Mouse (Mus musculus) gastrocnemius, postnatal 25 days (tissue): ENCODE measurements around the gene Slc5a5. TPM values are rescaled to one million over a fixed set of nuclear protein-coding genes. Genes with fewer than 3 reads are reported as not detected.
"Not testable (repeated sequence)": the region's sequence is repeated elsewhere in the genome, so short reads cannot be mapped to it uniquely, and the experiment has no call there.

Source experiments
- DNase-seq: peaks from one replicate; pipeline ENCODE4 v3.0.0; 2022
- total RNA-seq, 2 experiments: library from RNA; stranded (reverse); gene quantifications; 1 replicate in 1 of 2; 2 replicates in 1 of 2; pipeline ENCODE4 v1.2.3; 2021

Slc5a5 gene
- total RNA-seq, 2 experiments from 2014 or later = not detected

DNA sequence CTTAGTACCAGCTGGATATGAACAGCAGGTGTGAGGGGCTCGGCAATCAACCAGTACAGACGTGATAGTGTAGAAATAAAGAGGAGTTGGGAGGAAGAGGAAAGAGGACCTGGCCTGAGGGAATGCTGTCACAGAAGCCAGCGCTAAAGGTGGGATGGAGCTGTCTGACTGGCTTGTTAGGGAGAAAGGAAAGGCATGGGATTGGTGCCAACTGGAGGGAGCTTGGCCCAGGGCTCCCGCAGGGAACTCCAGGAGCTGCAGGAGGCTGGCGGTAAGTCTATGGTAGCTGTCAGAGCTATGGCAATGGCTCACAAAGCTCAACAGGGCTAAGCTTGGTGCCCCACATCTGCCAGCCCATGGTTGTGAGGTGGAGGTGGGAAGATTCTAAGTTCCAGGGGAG lies 9.7 kb upstream of the Slc5a5 start:
- no peak for DNase-seq

DNA sequence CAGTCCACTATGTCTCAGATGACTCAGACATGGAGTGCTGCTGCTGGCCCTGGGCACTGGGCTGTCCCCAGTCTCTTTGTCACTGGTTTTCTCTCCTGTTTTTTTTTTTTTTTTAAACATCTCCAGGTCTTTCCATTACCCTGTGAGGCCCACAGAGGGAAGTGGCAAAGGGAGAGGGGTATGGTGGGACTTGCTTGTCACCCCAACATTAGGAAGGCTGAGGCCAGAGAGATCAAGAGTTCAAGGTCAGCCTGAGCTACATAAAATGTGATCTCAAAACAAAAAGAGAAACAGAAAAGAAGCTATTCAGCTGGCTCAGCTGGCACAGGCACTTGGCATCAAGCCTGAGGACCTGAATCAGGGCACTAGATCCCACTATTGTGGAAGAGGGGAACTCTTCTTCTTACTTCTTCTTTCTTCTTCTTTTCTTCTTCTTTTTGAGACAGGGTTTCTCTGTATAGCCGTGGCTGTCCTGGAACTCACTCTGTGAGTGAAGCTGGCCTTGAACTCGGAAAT lies 8.4 kb upstream of the Slc5a5 start:
- no peak for DNase-seq

DNA sequence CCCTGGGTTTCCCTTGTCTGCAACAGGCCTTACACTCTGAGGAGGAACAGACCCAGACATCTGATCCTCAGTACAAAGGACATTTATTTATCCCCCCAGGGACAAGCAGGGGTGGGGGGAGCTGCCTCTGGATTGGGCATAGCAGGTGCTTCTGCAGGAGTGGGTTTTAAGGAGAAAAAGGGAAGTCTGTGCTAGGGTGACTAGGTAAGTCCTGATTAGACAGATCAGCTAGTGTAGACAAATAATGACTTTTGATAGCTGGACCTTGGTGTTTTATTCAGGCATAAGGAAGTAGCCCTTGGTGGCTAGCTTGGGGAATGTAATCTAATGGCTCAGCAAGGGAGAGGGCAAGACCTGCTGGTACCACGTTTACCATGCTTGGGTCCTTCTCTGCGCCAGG lies 6.7 kb upstream of the Slc5a5 start:
- no peak for DNase-seq

DNA sequence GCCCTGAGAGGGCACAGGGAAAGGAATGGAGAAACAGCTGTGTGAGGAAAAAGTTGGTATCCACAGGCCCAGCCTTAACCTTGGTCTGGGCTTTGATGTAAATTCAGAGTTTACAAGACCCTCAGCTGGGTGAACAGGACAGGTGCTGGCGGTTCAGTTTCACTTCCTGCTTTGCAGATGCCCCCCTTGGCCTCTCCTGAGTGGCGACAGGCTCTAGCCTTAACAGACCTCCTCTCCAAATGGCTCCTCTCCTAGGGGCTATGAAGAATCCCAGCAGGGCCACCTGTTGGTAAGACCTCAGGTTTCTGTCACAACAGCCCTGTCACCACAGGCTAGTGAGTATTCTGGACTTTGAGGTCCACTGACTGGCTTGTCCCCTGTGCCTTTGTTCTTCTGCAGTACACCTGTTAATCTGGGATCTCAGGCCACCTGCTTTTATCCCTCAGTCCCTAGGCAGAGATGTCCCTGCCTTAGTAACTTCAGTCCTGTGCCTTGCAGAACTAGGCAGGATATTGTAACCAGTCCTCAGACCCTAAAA lies 6.2 kb upstream of the Slc5a5 start:
- DNase-seq = no peak

DNA sequence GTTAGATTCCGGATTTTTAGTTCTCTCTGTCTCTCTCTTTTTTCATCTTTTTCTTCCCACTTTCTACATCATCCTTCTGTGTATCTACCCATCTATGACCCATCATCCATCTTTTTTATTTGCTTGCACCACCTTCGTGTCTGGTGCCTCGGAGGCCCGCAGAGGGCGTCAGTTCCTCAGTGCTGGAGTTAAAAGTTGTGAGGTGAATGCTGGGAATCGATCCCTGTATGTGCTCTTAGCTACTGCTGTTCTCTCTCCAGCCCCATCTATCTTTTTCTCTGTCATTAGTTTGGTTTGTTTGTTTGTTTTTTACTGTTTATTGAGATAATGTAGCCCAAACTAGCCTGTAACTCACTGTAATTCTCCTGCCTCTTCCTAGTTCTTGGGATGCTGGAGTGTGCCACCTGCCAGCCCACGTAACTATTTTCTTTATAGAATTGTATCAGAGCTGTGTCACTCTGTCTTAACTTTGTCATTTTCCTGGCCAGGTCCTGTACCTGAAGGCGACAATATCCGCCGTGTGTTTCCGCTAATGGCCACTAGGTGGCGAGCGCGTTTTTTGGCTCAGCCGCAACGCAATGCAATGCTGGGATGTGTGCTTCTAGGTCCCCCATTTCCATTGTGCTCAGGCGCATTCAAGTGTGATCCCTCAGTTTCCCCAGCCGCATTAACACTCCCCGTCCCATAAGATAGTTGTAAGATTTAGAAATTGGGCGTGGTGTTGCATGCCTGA lies 5.3 kb upstream of the Slc5a5 start:
- DNase-seq = peak; percentile 64

DNA sequence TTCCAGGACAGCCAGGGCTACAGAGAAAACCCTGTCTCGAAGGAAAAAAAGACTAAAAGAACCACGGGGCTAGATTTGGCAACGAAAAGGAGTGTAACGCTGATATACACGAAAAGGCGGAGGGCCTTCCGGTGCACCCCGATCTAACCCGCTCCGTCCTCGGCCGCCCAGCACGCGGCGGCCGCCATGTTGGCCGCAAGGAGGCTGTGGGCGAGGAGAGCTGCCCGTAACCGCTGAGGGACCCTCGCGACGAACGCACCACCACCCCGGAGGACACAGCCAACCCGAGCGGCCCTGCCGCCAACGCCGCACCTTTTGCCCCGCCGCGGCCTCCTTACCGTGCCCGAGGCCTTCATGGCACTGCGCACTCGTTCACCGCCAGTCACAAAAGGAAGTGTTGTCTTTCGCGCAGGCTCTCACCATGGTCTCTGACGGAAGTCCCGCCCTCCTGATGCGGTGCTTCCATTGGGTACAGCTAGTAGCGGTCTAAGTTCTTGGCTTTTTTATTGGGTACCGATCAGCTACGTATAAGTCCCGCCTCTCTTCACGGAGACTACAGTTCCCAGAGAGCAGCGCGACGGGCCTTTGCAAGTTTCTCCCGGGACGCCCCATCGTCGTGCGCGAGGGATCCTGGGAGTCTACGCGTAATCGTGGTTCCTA lies 4.6 kb upstream of the Slc5a5 start, which contains the start of gene Rpl18a:
Gene Rpl18a (minus strand): TSS at position 392 of the 660 bp plus-strand sequence.
- DNase-seq = peak; percentile 95

DNA sequence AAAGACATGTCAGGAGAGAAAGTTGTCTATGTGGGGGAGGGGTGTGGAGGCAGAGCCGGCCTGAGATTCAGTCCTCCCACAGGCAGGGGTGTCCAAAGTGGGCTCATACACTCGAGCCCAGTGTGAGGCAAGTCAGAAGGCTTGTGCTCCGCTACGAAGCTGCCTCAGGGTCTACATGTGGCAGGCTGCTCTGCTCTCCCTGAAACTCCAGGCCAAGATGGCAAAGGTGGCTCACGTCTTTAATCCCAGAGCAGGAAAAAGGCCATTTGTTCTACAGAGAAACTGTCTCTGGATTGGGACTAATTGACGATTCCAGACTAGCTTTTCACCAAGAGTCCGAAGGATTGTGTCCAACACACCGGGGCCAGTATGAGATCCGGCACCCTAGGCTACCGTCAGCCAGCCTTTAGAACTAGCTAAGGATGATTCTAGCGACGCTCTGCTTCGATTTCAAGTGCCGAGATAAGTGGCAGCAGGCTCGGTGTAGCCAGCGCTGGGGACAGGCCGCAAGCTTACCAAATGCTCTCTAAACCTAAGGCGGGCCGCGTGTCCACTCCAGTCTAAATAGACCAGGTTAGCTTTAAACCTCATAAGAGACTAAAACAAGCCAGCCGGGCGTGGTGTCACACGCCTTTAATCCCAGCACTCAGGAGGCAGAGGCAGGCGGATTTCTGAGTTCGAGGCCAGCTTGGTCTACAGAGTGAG lies 3.9 kb upstream of the Slc5a5 start:
- no peak for DNase-seq

DNA sequence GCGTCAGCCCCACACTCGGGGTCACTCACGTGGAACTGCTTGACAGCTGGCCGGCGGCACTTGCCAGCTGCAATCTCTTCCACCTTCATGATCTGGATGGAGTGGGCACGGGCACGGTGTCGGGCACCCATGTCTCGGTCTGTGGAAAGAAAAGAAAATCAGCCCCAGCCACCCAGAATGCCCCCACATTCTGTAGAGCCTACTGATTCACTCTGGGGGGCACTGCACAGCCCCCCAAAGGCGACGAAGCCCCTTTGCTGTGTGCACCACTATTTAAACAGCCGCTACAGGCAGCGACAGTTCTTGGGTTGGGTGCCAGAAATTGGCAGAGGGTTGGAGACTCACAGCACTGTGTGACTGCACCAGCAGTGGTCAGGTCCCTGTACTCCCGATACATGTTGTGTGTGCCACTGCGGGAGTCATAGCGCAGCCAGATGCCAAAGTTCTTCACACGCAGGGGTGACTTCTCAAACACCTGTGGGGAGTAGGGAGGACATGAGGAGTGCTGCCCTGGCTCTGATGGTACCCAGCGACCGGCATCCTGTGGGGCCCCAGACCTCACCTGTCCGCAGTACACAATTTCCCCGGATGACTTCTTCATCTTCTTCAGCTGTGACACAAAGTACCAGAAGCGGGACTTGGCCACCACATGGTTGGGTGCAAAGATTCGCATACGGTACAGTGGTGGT lies 3.2 kb upstream of the Slc5a5 start:
- not testable (repeated sequence) for DNase-seq

DNA sequence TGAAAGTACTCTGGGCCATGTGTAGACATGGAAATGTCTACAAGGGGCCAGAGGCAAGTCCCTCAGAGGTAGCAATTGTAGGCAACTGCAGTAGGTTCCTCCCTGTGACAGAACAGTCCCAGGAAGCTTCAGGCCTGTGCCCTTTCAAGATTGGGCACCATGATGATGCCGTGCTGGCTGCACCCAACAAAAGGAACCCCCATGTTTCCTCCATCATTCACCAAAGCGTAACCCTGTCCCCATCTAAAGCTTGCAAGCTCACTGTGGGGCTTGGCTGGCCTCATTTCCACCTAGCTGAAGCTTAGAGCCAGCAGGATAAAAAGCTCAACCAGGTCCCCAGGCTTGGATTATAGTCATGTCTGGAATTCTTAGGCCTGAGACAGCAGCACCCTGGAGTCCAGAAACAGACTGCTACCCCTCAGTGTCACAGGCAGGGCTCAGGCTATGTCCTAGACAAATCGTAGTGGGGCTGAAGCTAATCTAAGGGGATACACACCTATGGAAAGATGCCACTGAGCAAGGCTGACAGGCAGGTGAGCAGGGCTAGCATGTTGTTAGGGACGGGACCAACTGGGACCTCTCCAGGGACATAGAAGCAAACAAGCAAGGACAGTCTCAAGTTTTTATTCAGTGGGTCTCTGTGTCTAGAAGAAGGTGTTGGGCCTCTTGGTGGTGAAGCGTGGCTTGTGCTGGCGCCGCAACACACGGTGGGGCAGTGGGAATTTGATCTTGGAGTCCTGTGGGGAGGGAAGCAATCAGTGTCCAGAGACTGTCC lies 2.4 kb upstream of the Slc5a5 start:
- no peak for DNase-seq

DNA sequence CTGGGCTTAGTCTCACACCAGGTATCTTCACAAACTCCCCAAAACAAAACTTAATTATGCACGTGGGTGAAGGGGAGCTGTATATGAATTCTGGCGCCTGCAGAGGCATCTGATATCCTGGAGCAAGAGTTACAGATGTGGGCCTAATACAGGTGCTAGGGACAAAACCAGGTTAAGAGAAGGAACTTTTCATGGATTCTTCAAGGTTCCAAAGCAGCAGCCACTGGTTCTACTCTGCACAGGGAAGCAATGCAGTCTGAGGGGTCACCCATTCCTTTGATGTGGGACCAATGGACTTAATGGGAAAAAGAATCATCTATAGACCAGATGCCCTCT lies 1.8 kb upstream of the Slc5a5 start:
- no peak for DNase-seq

DNA sequence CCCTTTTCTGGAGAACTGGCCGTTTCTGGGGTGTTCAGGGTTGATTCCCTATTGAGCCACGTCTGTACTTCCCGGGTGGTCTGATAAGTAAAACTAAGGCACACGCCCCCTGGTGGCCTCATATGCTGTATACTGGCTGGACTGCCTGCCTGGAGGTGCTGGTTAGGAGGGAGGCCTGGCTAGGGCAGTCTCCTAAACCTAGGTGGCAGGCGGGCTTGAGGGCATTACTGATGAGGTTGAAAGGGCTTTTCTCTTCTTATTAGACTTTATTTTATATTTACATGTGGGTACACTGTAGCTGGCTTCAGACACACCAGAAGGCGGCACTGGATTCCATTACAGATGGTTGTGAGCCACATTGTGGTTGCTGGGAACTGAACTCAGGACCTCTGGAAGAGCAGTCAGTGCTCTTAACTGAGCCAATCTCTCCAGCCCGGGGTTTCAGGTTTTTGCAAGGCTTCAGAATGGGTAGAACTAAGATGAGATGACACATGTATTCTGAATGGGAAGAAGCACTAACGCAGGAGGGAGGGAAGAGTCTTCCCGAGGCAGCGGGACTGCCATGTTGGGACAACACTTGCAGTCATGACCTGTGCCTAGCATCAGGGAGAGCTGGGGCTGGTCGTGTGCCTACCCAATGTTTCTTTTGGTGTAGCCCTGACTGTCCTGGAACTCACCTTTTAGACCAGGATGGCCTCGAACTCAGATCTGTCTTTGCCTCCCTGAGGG lies 1.3 kb upstream of the Slc5a5 start:
- DNase-seq = peak; percentile 55

DNA sequence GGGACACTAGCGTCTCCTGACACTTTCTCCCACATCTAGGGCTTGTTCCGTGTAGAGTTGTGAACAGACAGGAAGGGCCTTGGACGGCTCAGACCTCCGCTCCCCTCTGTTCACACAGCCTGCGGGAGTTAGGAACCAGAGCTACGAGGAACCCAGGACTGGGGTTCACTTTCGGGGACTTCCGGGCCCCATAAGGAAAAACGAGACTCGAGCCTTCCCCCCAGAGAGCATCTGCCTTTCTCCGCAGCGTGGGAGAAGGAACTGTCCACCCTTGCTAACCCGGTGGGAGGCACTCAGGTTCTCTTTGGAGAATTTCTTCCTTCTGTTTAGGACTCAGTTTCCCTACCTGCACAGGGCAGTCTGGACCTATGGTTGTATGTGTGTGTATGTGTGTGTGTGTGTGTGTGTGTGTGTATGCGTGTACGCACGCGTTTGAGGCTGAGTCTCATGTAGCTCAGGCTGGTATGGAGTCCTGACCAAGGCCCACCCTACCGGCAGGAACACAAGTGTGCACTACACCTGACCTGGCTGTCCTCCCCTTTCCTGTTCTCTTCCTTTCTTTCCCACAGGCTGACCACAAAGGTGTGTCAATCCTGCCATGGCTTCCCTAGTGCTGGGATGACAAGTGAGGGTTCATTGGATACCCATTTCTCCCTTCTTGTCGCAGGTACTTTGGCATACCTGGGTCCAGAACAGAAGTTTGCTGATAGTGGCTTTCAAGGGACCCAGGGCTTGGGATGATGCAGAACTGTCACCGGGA lies 519 bp upstream of the Slc5a5 start:
- DNase-seq = no peak

DNA sequence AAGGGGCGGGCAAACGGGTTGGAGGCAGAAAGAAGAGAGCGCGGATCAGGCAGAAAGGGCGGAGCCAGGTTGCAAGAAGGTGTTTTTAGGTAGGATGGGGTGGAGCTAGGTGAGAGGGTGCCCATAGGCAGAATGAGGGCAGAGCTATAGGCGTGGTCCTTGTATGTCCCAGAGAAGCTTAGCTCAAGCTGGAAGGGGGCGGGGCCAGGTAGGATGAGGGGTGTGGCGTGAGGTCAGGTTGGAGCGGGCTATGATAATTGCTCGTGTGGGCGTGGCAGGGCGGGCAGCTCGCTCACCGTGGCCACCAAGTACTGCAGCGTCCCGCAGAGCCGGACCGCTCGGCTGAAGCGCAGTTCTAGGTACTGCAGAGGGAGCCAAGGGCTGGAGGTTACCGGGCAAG lies 1.2 kb downstream of the Slc5a5 start:
- no peak for DNase-seq

DNA sequence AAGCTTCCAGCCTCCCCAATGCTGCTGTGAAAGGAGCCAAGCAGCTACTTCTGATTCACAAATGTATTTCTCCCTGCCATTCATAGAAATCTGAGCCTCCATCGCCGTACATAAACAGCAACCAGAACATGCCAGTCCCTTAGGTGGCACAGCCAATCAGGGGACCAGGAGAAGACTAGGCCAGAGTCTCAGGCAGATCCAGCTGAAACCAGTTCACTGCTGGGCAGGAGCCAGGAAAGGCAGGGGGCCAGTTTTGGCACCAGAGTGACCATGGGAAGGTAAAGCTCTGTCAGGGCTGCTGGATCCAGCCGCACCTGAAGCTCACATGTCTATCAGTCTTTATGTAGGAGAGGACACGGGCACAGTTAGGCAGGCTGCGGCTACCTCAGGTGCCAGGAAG lies 1.9 kb downstream of the Slc5a5 start:
- DNase-seq = no peak

DNA sequence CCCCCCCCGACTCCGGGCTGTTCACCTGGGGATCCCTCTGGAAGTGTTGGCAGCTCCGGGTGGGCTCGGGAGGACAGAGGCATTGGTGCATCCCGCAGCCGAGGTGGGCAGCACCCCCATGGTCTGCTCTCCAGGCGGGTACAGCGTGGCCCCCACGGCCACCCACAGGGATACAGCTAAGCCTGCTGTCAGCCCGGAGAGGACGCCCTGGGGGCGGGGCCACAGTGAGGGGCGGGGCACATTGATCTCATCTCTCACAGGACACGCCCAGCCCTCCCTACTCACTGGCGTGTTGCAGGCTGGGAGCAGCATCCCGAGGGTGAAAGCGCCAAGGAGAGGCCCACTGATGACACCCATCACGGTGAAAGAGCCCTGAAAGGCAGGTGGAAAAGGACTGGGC lies 4.9 kb downstream of the Slc5a5 start:
- DNase-seq = no peak

DNA sequence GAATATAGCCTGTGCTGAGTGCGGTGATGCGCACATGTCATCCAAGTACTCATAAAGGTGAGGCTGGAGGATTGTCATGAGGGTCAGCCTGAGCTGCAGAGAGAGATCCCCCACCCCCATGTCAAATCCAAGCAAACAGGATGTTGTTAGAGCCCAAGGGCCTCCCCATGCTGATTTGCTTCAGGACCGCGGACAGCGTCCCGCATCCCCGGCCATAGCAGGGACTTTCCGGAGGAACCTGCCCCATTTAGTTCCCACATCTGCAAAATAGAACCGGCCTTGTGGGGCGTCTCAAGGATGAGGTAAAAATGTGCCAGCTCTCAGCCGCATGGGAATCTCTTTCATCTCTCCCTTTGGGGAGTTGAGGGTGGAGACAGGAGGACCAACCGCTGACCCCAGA lies 6.9 kb downstream of the Slc5a5 start:
- no peak for DNase-seq

DNA sequence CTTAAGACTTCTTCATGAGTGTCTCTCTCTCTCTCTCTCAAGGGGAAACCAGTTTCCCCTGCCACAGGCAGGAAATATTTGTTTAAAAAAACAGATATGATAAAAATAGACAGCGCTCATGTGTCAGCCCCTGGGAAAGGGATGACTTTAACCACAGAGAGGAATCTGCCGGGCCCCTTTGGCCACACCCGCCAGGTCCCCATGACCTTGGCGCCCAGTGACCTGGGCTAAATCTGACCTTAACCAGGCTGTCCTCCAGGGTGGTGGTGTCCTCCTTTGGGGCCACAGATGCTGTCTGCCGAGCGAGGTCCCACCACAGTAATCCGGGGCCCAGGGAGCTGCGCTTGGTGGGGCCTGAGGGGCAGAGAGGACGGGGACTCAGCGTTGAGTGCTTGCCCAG lies 7.9 kb downstream of the Slc5a5 start:
- DNase-seq = no peak

DNA sequence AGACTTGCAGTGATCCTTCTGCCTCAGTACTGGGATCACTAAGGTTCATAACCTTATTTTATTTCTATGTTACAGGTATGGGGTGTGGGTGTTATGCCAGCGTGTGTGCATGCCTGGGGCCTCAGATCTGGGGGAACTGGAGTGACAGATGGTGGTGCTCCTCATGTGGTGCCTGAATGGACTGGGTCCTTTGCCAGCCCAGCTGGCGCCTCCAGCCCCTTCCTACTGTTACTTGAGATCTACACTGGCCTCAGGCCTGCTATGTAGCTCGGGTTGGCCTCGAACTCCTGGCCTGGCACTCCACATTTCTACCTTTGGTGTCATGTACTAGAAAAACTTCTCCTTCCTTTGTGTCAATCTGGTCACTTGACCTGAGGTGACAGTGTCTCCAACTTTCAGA lies 8.4 kb downstream of the Slc5a5 start:
- no peak for DNase-seq

DNA sequence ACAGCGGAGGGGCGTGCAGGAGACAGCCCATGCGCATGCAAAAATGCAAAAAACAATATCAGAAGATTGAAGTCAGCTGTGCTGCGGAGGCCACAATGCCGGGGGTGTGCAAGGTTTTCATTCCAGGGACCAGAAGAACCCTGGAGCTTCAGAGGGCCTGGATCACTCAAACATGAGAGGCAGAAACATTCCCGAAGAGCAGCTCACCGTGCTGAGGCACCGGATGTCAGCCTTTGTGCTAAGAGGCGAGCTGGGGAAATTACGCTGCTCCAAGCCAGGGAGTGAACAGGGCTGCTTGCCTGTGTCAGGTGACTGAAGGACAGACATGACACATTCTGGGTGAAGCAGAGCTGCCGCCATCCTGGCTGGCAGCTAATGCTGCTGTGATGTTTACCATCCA lies 12.0 kb downstream of the Slc5a5 start:
- no peak for DNase-seq

DNA sequence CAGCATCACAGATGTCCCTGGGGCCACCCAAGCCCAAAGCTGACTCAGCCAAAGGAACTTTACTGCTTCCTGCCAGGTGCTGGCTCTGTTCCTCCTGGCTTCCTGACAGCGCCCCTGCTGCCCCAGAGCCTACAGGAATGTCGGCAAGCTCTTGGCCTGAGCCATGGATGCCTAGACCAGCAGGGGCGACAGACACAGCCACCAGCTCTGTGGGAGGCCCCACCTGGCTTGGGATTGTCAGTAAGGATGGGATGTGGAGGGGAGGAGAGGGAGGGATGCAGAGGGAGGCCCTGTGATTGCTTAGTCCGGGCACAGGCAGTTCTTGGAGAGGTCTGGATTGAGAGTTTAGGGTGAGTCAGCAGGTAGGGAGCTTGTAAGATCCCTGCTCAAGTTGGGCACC lies 12.4 kb downstream of the Slc5a5 start:
- no peak for DNase-seq
